Mouse (Mus musculus): ENCODE data around the gene Ahnak. TPM values are rescaled to one million over a fixed set of nuclear protein-coding genes. Genes with fewer than 3 reads are reported as not detected.

Gene Ahnak
- polyA plus RNA-seq, 1 experiment from 2014 or later = 3.5 TPM

- Histone ChIP-seq H3K9me3 (ENCODE audit: low read length) (no peaks in the 10 kb centered on the region), H3K27ac (ENCODE audit: low read depth) (no peak overlapping the region), H3K4me1 (ENCODE audit: insufficient read depth) (no peaks in the 10 kb centered on the region; the same call in 1 of the 2 replicates), H3K4me3 (ENCODE audit: low read depth, low read length) (no peak overlapping the region), H3K4me2 (ENCODE audit: low read depth, low read length) (no peak overlapping the region), H3K9ac (replicated peaks) (no peak overlapping the region), H3K27me3 (ENCODE audit: insufficient read depth, low read length) (no peaks in the 10 kb centered on the region), H3K36me3 (replicated peaks; ENCODE audit: insufficient read depth, low read length) (no peaks in the 10 kb centered on the region)
- no peak for DNase-seq
- ATAC-seq = no peak
- 53% methylated on average over 5 of the region's 5 CpGs for WGBS (ENCODE audit: insufficient replicate concordance)
- TF ChIP-seq EP300 (IDR thresholded peaks at IDR 0.05; ENCODE audit: low read depth) (no peak), CTCF (IDR thresholded peaks at IDR 0.05; ENCODE audit: low read depth) (no peak)
Observed at GRCm38 (mm10) chr19:9095111-9095510, 106.0 kb downstream of the Ahnak start.

GRCm38 (mm10) chr19:9097441-9097840, 108.4 kb downstream of the Ahnak start:
- no peaks in the 10 kb centered on the region for H3K9me3 ChIP-seq (ENCODE audit: low read length)
- no peak overlapping the region for H3K4me2 ChIP-seq (ENCODE audit: low read depth, low read length)
- TF ChIP-seq EP300 (IDR thresholded peaks at IDR 0.05; ENCODE audit: low read depth) = no peak
- no peak for TF ChIP-seq CTCF (IDR thresholded peaks at IDR 0.05; ENCODE audit: low read depth)
- no peak overlapping the region for H3K4me3 ChIP-seq (ENCODE audit: low read depth, low read length)
- no peaks in the 10 kb centered on the region for H3K27me3 ChIP-seq (ENCODE audit: insufficient read depth, low read length)
- DNase-seq (no peak), ATAC-seq (no peak)
- H3K27ac ChIP-seq (ENCODE audit: low read depth) = no peak overlapping the region
- H3K9ac ChIP-seq (replicated peaks) = no peak overlapping the region
- H3K36me3 ChIP-seq (replicated peaks; ENCODE audit: insufficient read depth, low read length) = no peaks in the 10 kb centered on the region
- H3K4me1 ChIP-seq (ENCODE audit: insufficient read depth) = no peaks in the 10 kb centered on the region
- WGBS (ENCODE audit: insufficient replicate concordance) = 78% methylated on average over 13 of the region's 13 CpGs

GRCm38 (mm10) chr19:9099751-9100150, 110.7 kb downstream of the Ahnak start:
- no peak overlapping the region for H3K9ac ChIP-seq (replicated peaks)
- H3K4me3 ChIP-seq (ENCODE audit: low read depth, low read length) = no peak overlapping the region
- 81% methylated on average over 8 of the region's 8 CpGs for WGBS (ENCODE audit: insufficient replicate concordance)
- no peaks in the 10 kb centered on the region for H3K36me3 ChIP-seq (replicated peaks; ENCODE audit: insufficient read depth, low read length)
- no peak overlapping the region for H3K27ac ChIP-seq (ENCODE audit: low read depth)
- no peaks in the 10 kb centered on the region for H3K27me3 ChIP-seq (ENCODE audit: insufficient read depth, low read length)
- H3K9me3 ChIP-seq (ENCODE audit: low read length) = no peaks in the 10 kb centered on the region
- DNase-seq = no peak
- no peak for ATAC-seq
- H3K4me1 ChIP-seq (ENCODE audit: insufficient read depth) = no peaks in the 10 kb centered on the region
- TF ChIP-seq CTCF (IDR thresholded peaks at IDR 0.05; ENCODE audit: low read depth) (no peak), EP300 (IDR thresholded peaks at IDR 0.05; ENCODE audit: low read depth) (no peak)
- no peak overlapping the region for H3K4me2 ChIP-seq (ENCODE audit: low read depth, low read length)

- Histone ChIP-seq H3K27me3 (ENCODE audit: insufficient read depth, low read length) (no peaks in the 10 kb centered on the region), H3K4me2 (ENCODE audit: low read depth, low read length) (no peak overlapping the region), H3K4me1 (ENCODE audit: insufficient read depth) (no peaks in the 10 kb centered on the region), H3K36me3 (replicated peaks; ENCODE audit: insufficient read depth, low read length) (no peaks in the 10 kb centered on the region), H3K9me3 (ENCODE audit: low read length) (no peaks in the 10 kb centered on the region), H3K27ac (ENCODE audit: low read depth) (no peak overlapping the region), H3K9ac (replicated peaks) (no peak overlapping the region), H3K4me3 (ENCODE audit: low read depth, low read length) (no peak overlapping the region)
- TF ChIP-seq EP300 (IDR thresholded peaks at IDR 0.05; ENCODE audit: low read depth) (no peak), CTCF (IDR thresholded peaks at IDR 0.05; ENCODE audit: low read depth) (no peak)
- ATAC-seq (no peak), DNase-seq (no peak)
- WGBS (ENCODE audit: insufficient replicate concordance) = 70% methylated on average over 17 of the region's 17 CpGs
Observed at GRCm38 (mm10) chr19:9100297-9101061, 111.4 kb downstream of the Ahnak start.

GRCm38 (mm10) chr19:9101062-9101457, 112.0 kb downstream of the Ahnak start:
- no peak for DNase-seq
- no peak overlapping the region for H3K4me2 ChIP-seq (ENCODE audit: low read depth, low read length)
- ATAC-seq = no peak
- 77% methylated on average over 2 of the region's 2 CpGs for WGBS (ENCODE audit: insufficient replicate concordance)
- no peaks in the 10 kb centered on the region for H3K36me3 ChIP-seq (replicated peaks; ENCODE audit: insufficient read depth, low read length)
- TF ChIP-seq EP300 (IDR thresholded peaks at IDR 0.05; ENCODE audit: low read depth) = no peak
- TF ChIP-seq CTCF (IDR thresholded peaks at IDR 0.05; ENCODE audit: low read depth) = no peak
- no peaks in the 10 kb centered on the region for H3K4me1 ChIP-seq (ENCODE audit: insufficient read depth)
- no peak overlapping the region for H3K9ac ChIP-seq (replicated peaks)
- H3K27ac ChIP-seq (ENCODE audit: low read depth) = no peak overlapping the region
- no peaks in the 10 kb centered on the region for H3K9me3 ChIP-seq (ENCODE audit: low read length)
- no peak overlapping the region for H3K4me3 ChIP-seq (ENCODE audit: low read depth, low read length)
- H3K27me3 ChIP-seq (ENCODE audit: insufficient read depth, low read length) = no peaks in the 10 kb centered on the region

- no peak for TF ChIP-seq CTCF (IDR thresholded peaks at IDR 0.05; ENCODE audit: low read depth)
- no peak for TF ChIP-seq EP300 (IDR thresholded peaks at IDR 0.05; ENCODE audit: low read depth)
- Histone ChIP-seq H3K9ac (replicated peaks) (no peak overlapping the region), H3K9me3 (ENCODE audit: low read length) (no peaks in the 10 kb centered on the region), H3K27me3 (ENCODE audit: insufficient read depth, low read length) (no peaks in the 10 kb centered on the region), H3K4me1 (ENCODE audit: insufficient read depth) (peaks cover 4% of the 10 kb centered on the region), H3K4me2 (ENCODE audit: low read depth, low read length) (no peak overlapping the region), H3K4me3 (ENCODE audit: low read depth, low read length) (no peak overlapping the region), H3K27ac (ENCODE audit: low read depth) (no peak overlapping the region), H3K36me3 (replicated peaks; ENCODE audit: insufficient read depth, low read length) (no peaks in the 10 kb centered on the region)
- ATAC-seq = no peak
- 59% methylated on average over 4 of the region's 4 CpGs for WGBS (ENCODE audit: insufficient replicate concordance)
- no peak for DNase-seq
Observed at GRCm38 (mm10) chr19:9103986-9104385, 114.9 kb downstream of the Ahnak start.
